Mouse (Mus musculus): ENCODE measurements around the gene Tyrp1. TPM values are rescaled to one million over a fixed set of nuclear protein-coding genes. Genes with fewer than 3 reads are reported as not detected.

Tyrp1 gene
- total RNA-seq, 2 experiments from 2014 or later = 0.21 to 0.24 TPM

- intact Hi-C loops (cut with DNase I) = no loop called here
- no peak for DNase-seq (ENCODE audit: extremely low spot score in 1 of 2, low spot score in 2 of 2)
These were observed 48.2 kb downstream of the Tyrp1 start for GRCm38 (mm10) chr4:80881996-80882599.

DNA sequence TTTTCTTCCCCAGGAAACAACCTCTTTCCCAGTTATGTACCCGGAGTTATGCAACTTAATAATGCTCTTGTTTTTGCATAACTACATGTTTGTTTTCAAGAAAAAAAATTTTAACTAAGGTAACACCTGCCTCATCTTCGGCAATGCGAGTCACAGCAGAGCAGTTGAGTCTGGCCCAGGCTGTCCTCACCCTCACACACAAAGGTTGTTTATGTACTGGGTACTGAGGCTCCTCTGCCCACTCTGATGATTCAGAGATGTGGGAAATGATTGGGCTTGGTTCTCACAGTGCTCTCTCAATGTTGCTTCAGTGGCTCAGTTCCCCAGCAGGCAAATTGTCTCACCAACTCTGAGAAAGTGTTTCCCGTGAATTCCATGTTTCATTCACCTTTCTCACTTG, 52.7 kb downstream of the Tyrp1 start:
- DNase-seq (ENCODE audit: extremely low spot score in 1 of 2, low spot score in 2 of 2) = no peak

GRCm38 (mm10) chr4:80891004-80891403, 57.1 kb downstream of the Tyrp1 start:
- intact Hi-C loops (cut with DNase I) = no loop called here

More for the DNA sequence above, 52.7 kb downstream of the Tyrp1 start:
- intact Hi-C loops (cut with DNase I) = no loop called here

DNA sequence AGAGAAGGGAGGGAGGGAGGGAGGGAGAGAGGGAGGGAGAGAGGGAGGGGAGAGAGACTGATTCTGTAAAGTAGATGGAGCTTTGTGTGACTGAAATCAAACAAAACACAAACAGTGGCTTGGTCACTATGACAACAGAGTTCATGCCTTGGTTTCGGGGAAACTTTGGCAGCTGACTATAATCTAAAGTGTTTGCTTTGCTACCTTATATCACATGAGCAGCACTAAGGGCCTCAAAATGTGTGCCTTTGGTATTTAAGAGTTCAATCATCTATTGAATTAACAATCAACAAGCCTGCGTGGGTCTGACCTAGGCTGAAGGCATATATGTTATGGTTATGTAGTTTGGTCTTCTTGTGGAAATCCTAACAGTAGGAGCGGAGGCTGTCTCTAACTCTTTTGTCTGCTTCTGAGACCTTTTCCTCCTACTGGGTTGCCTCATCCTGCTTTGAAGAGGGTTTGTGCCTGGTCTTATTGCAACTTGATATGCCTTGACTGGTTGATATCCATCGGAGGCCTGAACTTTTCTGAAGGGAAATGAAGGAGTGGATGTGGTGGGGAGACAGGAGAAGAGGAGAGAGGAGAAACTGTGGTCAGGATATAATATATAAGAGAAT, 61.5 kb downstream of the Tyrp1 start:
- intact Hi-C loops (cut with DNase I) = no loop called here
- no peak for DNase-seq (ENCODE audit: extremely low spot score in 1 of 2, low spot score in 2 of 2)

More at GRCm38 (mm10) chr4:80891004-80891403, 57.1 kb downstream of the Tyrp1 start:
- DNase-seq (ENCODE audit: extremely low spot score in 1 of 2, low spot score in 2 of 2) = no peak

Other genes with a start within 250 kb of the Tyrp1 start
- 1 to 10 TPM; 4.4 to 5.0 TPM for gene Lurap1l, start 76.5 kb downstream of the Tyrp1 start, total RNA-seq (2021)

All from left cerebral cortex, postnatal 10 days (tissue).